Comparison of ENCODE assay signal across 11 mouse cellular contexts in the genomic region with DNA sequence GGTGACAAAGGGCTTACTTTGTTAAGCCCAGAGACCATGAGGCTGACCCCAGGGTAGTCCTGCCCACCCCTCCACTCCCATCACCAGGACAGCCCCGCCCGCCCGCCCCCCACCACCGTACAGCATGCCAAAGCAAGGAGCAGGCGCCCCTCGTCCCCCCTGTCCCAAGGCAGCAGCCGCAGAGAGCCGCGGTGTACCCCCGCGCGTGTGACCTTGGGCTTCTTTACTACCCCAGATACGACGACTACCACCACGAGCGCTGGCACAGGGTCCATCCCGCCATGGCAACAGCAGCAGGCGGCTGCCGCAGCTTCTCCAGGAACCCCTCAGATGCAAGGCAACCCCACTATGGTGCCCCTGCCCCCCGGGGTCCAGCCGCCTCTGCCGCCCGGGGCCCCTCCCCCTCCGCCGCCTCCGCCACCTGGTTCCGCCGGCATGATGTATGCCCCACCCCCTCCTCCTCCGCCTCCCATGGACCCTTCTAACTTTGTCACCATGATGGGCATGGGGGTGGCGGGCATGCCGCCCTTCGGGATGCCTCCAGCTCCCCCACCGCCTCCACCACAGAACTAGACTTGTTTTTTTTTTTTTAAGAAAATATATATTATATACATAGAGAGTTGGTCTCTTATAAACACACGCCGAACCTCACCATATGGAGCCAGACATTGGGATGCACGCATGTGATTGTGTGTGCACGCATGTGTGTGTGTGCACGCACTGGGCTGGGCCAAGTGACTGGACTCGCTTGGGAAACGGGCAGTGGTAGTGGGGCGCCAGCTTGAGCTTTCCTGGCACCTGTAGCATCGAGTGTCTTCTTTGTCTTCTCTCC. TPM values are rescaled to one million over a fixed set of nuclear protein-coding genes. Genes with fewer than 3 reads are reported as not detected.
DNase-seq lines count a peak whose midpoint lies in the region; ATAC-seq and TF ChIP-seq lines count a peak whose summit lies in the region.
"Had no signal": no experiment of that assay in that cellular context is flagged by ENCODE, and none has a peak within 500 bp of the region (broad histone marks: within the 10 kb centered on the region; RNA-seq: fewer than 3 reads in every experiment).

No protein-coding gene starts in this region.

- 94% methylated on average over 40 of the region's 42 CpGs for WGBS in kidney, embryonic 15.5 days
- 93% methylated on average over 42 of the region's 42 CpGs for WGBS in kidney, adult 2 months

- no peak overlapping the region for H3K4me3 ChIP-seq in kidney, embryonic 15.5 days (replicated peaks)
- H3K4me3 ChIP-seq in kidney, adult 2 months (ENCODE audit: insufficient read depth, low read depth, low read length): no peak overlapping the region
- H3K4me3 ChIP-seq in E14TG2a.4 (replicated peaks; ENCODE audit: low read length): peak overlapping the region; percentile 57
- H3K4me3 ChIP-seq in layer of hippocampus, adult 2 months: no peak overlapping the region
- H3K4me3 ChIP-seq: heart, embryonic 13.5 days had no signal

- no peak overlapping the region for H3K9ac ChIP-seq in kidney, embryonic 15.5 days

- peaks cover 94% of the 10 kb centered on the region for H3K36me3 ChIP-seq in kidney, embryonic 15.5 days
- peaks cover 25% of the 10 kb centered on the region for H3K36me3 ChIP-seq in kidney, adult 2 months (ENCODE audit: control insufficient read depth, insufficient read depth, low read length)
- peaks cover 97% of the 10 kb centered on the region for H3K36me3 ChIP-seq in E14TG2a.4 (ENCODE audit: insufficient read depth, low read length)

- H3K9me3 ChIP-seq in kidney, embryonic 15.5 days (replicated peaks): no peaks in the 10 kb centered on the region
- no peaks in the 10 kb centered on the region for H3K9me3 ChIP-seq in E14TG2a.4 (ENCODE audit: low read length)
- H3K9me3 ChIP-seq: heart, embryonic 13.5 days had no signal

- TF ChIP-seq CTCF in kidney, adult 2 months (conservative IDR thresholded peaks at IDR 0.05; ENCODE audit: insufficient read depth, insufficient read length, low read depth, low read length): no peak
- no peak for TF ChIP-seq CTCF in E14TG2a.4 (conservative IDR thresholded peaks at IDR 0.05; ENCODE audit: low read length)
- no peak for TF ChIP-seq CTCF in layer of hippocampus, adult 2 months (conservative IDR thresholded peaks at IDR 0.05)

- H3K4me1 ChIP-seq in kidney, embryonic 15.5 days: no peaks in the 10 kb centered on the region
- no peaks in the 10 kb centered on the region for H3K4me1 ChIP-seq in kidney, adult 2 months (ENCODE audit: control insufficient read depth, insufficient read depth, low read length)
- peaks cover 75% of the 10 kb centered on the region for H3K4me1 ChIP-seq in E14TG2a.4 (replicated peaks; ENCODE audit: low read depth, low read length)

- no peak overlapping the region for H3K27ac ChIP-seq in kidney, embryonic 15.5 days
- H3K27ac ChIP-seq in kidney, adult 2 months (ENCODE audit: insufficient read depth, low read depth, low read length): no peak overlapping the region
- H3K27ac ChIP-seq in layer of hippocampus, adult 2 months: no peak overlapping the region
- H3K27ac ChIP-seq: heart, embryonic 13.5 days had no signal

- H3K27me3 ChIP-seq in kidney, embryonic 15.5 days: no peaks in the 10 kb centered on the region
- H3K27me3 ChIP-seq in kidney, adult 2 months (replicated peaks; ENCODE audit: control insufficient read depth, insufficient read depth, low read length): no peaks in the 10 kb centered on the region
- no peaks in the 10 kb centered on the region for H3K27me3 ChIP-seq in E14TG2a.4 (ENCODE audit: insufficient read depth, low read length)
- H3K27me3 ChIP-seq: heart, embryonic 13.5 days had no signal

- peak; percentile 35 for DNase-seq in cerebellum, adult 11 months
- DNase-seq in cerebellum, adult 9-10 months: no peak
- no peak for DNase-seq in kidney, adult 2 months
- DNase-seq in ovary, adult 18-20 months (ENCODE audit: low spot score): no peak
- DNase-seq in layer of hippocampus, adult 2 months (ENCODE audit: low spot score in 2 of 2): no peak
- DNase-seq: layer of hippocampus, adult 9-11 months; lung, adult 18-20 months had no signal

- TF ChIP-seq POLR2A in kidney, adult 2 months (IDR thresholded peaks at IDR 0.05; ENCODE audit: low read depth, low read length): no peak

- peak; percentile 47 for ATAC-seq in kidney, embryonic 15.5 days (replicated peaks; ENCODE audit: low FRiP score)
- ATAC-seq in granulocyte monocyte progenitor cell, adult 5-6 weeks (replicated peaks; ENCODE audit: poor library complexity, severe bottlenecking): 0 out of 2 replicates have a peak, but pooled peaks have one; percentile 2

- no peak overlapping the region for H3K4me2 ChIP-seq in kidney, embryonic 15.5 days
- H3K4me2 ChIP-seq: heart, embryonic 13.5 days had no signal

RNA-seq across cellular contexts. Expression of a gene that starts 8.6 kb away (rescaled TPM):
- polyA plus RNA-seq in kidney, embryonic 15.5 days (2015; fragmentation: Nextera tagmentation; extraction: Ambion mirVana): 28.2 and 30.4 TPM in 2 replicates
- polyA plus RNA-seq in kidney, adult 2 months (2012; rRNA removed): 15.0 and 47.1 TPM in 2 replicates
- 0.92 and 6.9 TPM in 2 replicates for total RNA-seq in granulocyte monocyte progenitor cell, adult 5-6 weeks (2014; fragmentation: Nextera tagmentation)
- 0.41 TPM in 1 of 2 replicates, not detected in the other for total RNA-seq in granulocyte monocyte progenitor cell, adult 5-6 weeks (2017)
- total RNA-seq in layer of hippocampus, adult 2 months (2021): 10 to 100 TPM; 13.0 to 18.8 TPM

RNA-seq across cellular contexts. Expression of a gene that starts 12.1 kb away (rescaled TPM):
- 155 and 165 TPM in 2 replicates for polyA plus RNA-seq in kidney, embryonic 15.5 days (2015; fragmentation: Nextera tagmentation; extraction: Ambion mirVana)
- 71.3 and 76.3 TPM in 2 replicates for polyA plus RNA-seq in kidney, adult 2 months (2012; rRNA removed)
- total RNA-seq in granulocyte monocyte progenitor cell, adult 5-6 weeks (2014; fragmentation: Nextera tagmentation): 286 and 301 TPM in 2 replicates
- total RNA-seq in granulocyte monocyte progenitor cell, adult 5-6 weeks (2017): 187 and 209 TPM in 2 replicates
- 100 to 1,000 TPM; 208 to 222 TPM for total RNA-seq in layer of hippocampus, adult 2 months (2021)

RNA-seq across cellular contexts. Expression of a gene that starts 23.5 kb away (rescaled TPM):
- polyA plus RNA-seq in kidney, embryonic 15.5 days (2015; fragmentation: Nextera tagmentation; extraction: Ambion mirVana): 89.5 and 97.6 TPM in 2 replicates
- 76.8 and 90.0 TPM in 2 replicates for polyA plus RNA-seq in kidney, adult 2 months (2012; rRNA removed)
- 279 and 345 TPM in 2 replicates for total RNA-seq in granulocyte monocyte progenitor cell, adult 5-6 weeks (2014; fragmentation: Nextera tagmentation)
- total RNA-seq in granulocyte monocyte progenitor cell, adult 5-6 weeks (2017): 308 and 310 TPM in 2 replicates
- 10 to 100 TPM; 31.3 to 36.7 TPM for total RNA-seq in layer of hippocampus, adult 2 months (2021)

RNA-seq across cellular contexts. Expression of a gene that starts 34.7 kb away (rescaled TPM):
- polyA plus RNA-seq in kidney, embryonic 15.5 days (2015; fragmentation: Nextera tagmentation; extraction: Ambion mirVana): 18.7 and 21.9 TPM in 2 replicates
- 92.3 and 145 TPM in 2 replicates for polyA plus RNA-seq in kidney, adult 2 months (2012; rRNA removed)
- total RNA-seq in granulocyte monocyte progenitor cell, adult 5-6 weeks (2014; fragmentation: Nextera tagmentation): 50.7 and 54.7 TPM in 2 replicates
- 26.1 and 30.6 TPM in 2 replicates for total RNA-seq in granulocyte monocyte progenitor cell, adult 5-6 weeks (2017)
- total RNA-seq in layer of hippocampus, adult 2 months (2021): 100 to 1,000 TPM in 1 of 2 experiments, 10 to 100 TPM in 1; 81.9 to 105 TPM

RNA-seq across cellular contexts. Expression of a gene that starts 40.9 kb away (rescaled TPM):
- polyA plus RNA-seq in kidney, embryonic 15.5 days (2015; fragmentation: Nextera tagmentation; extraction: Ambion mirVana): 82.1 and 91.8 TPM in 2 replicates
- polyA plus RNA-seq in kidney, adult 2 months (2012; rRNA removed): 49.5 and 63.2 TPM in 2 replicates
- total RNA-seq in granulocyte monocyte progenitor cell, adult 5-6 weeks (2014; fragmentation: Nextera tagmentation): 37.7 and 54.2 TPM in 2 replicates
- total RNA-seq in granulocyte monocyte progenitor cell, adult 5-6 weeks (2017): 30.5 and 33.4 TPM in 2 replicates
- 10 to 100 TPM; 63.3 to 72.1 TPM for total RNA-seq in layer of hippocampus, adult 2 months (2021)

Comparison
In these comparisons a context has a peak if more than half of its experiments do, and no peak if none do; other contexts are left out.
1. RNA of a gene that starts 23.5 kb away (total RNA-seq): 279 to 345 TPM in granulocyte monocyte progenitor cell, adult 5-6 weeks; 31.3 to 36.7 TPM in layer of hippocampus, adult 2 months; every median in the first group is over 4 times any median in the second.